Mouse (Mus musculus): ENCODE data around the gene Noxa1. TPM values are rescaled to one million over a fixed set of nuclear protein-coding genes. Genes with fewer than 3 reads are reported as not detected.

Gene Noxa1
- total RNA-seq, 4 experiments from 2014 or later = not detected

- peak in 1 of 2 experiments; percentile 26 for DNase-seq (ENCODE audit: low spot score in 2 of 2)
Observed at GRCm38 (mm10) chr2:25098005-25098615, 3.2 kb upstream of the Noxa1 start.

DNA sequence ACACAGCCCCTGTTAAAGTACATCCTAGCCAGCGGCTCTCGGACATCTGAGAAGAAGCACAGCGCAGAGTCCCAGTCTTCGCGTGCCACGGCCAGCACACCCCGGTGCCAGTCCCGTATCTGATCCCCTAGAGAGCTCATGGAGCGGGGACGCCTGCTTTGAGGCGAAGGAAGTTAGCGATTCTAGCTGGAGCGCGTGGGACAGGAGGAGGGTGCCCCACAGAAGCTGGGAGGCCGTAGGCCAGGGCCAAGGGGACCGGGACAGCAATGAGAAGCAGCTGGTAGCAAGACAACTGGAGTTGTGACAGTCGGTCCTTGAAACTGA lies 202 bp downstream of the Noxa1 start:
- no peak for DNase-seq (ENCODE audit: low spot score in 2 of 2)

DNA sequence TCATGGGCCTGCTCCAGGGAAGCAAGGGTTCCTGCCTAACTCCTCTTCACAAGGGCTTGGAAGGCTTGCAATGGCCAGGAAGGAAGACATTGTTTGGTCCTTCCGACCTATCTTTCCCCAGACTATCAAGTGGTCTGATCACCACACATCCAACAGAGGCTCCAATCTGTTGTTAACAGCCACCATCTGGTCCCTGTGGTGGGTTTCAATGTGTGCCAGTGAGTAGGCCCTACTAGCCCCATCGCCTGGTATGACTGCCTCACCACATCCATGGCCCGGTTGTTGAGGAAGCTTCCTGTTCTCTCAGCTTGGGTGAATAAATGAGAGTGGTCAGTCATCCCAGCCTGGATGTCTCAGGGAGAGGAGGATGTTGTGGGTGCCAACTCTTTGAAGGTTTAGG lies 6.3 kb downstream of the Noxa1 start:
- DNase-seq (ENCODE audit: low spot score in 2 of 2) = no peak

DNA sequence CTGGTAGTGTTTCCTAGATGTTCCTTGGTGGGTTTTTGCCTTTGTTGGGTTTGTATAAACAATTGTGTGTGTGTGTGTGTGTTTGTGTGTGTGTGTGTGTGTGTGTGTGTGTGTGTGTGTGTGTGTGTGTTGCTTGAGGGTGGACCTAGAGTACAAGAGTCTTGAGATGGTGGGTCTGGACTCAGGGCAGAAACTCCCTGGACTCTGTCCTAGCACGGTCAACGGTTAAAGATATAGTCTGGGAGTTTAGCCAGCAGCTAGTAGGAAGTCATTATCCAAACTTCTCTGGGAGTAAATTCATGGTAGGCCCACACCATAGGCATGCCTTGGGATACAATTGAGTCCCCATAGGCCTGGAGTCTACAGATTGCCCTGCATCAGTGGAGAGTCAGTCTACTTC lies 7.1 kb downstream of the Noxa1 start:
- no peak for DNase-seq (ENCODE audit: low spot score in 2 of 2)

DNA sequence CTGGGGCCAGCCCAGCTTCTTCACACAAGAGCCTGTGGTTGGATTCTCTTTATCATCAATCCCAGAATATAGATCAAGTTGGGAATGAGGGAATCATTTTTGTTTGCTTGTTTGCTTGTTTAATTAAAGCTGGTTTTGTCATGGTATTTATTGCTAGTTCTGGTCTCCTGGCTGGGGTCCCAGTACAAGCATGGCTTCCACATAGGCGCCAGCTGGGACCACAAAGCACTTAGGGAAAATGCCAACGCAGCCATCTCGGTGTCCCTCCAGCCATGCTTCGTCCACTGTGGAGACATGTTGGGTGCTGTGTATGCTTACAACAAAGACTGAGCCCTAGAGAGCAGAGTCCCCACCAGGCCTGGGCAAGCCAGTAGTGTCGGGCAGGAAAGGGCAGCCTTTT lies 9.4 kb downstream of the Noxa1 start:
- DNase-seq (ENCODE audit: low spot score in 2 of 2) = no peak

- no peak for DNase-seq (ENCODE audit: low spot score in 2 of 2)
Observed at GRCm38 (mm10) chr2:25083697-25084096, 11.3 kb downstream of the Noxa1 start.

- DNase-seq (ENCODE audit: low spot score in 2 of 2) = no peak
Observed at GRCm38 (mm10) chr2:25080076-25080475, 14.9 kb downstream of the Noxa1 start, which contains the start of gene Entpd8. TSS of gene Entpd8 (plus strand) at chr2:25080304.

- no peak for DNase-seq (ENCODE audit: low spot score in 2 of 2)
Observed at GRCm38 (mm10) chr2:25078967-25079366, 16.0 kb downstream of the Noxa1 start.

- DNase-seq (ENCODE audit: low spot score in 2 of 2) = no peak
Observed at GRCm38 (mm10) chr2:25075506-25075905, 19.4 kb downstream of the Noxa1 start.

- no peak for DNase-seq (ENCODE audit: low spot score in 2 of 2)
Observed at GRCm38 (mm10) chr2:25072398-25072797, 22.6 kb downstream of the Noxa1 start.

DNA sequence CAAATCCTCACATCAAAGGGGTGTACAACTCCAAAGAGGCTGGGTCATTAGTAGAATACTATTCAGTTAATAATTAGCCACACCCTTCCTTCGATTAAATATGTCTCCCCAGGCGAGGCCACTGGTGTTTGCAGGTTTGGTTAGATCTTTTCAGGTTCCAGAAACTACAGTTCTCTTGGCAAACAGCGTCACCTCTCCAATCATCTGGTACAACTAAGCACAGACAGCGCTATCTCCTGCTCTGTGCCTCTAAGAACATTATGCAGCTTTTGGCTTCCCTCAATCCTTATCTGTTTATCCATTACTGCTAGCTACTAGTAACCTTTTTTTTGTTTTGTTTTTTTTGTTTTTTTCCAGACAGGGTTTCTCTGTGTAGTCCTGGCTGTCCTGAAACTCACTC lies 25.4 kb downstream of the Noxa1 start:
- no peak for DNase-seq (ENCODE audit: low spot score in 2 of 2)

GRCm38 (mm10) chr2:25066552-25066951 lies 28.4 kb downstream of the Noxa1 start:
- no peak for DNase-seq (ENCODE audit: low spot score in 2 of 2)

DNA sequence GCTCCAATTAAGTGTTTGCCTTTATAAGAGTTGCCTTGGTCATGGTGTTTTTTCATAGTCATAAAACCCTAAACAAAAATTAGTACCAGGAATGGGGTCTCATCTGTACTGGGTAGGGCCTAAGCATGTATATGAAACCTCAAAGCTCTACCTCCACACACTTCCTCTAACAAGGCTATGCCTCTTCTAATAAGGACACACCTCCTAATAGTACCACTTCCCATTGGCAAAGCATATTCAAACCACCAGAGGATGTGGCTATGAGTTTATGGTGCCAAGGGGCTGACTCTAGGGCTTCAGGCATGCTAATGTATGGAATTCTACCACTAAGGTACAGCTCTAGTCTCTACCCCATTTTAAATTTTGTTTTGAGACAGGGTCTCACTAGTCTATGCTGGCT lies 29.4 kb downstream of the Noxa1 start:
- no peak for DNase-seq (ENCODE audit: low spot score in 2 of 2)

- DNase-seq (ENCODE audit: low spot score in 2 of 2) = no peak
Observed at GRCm38 (mm10) chr2:25064285-25064684, 30.7 kb downstream of the Noxa1 start.

DNA sequence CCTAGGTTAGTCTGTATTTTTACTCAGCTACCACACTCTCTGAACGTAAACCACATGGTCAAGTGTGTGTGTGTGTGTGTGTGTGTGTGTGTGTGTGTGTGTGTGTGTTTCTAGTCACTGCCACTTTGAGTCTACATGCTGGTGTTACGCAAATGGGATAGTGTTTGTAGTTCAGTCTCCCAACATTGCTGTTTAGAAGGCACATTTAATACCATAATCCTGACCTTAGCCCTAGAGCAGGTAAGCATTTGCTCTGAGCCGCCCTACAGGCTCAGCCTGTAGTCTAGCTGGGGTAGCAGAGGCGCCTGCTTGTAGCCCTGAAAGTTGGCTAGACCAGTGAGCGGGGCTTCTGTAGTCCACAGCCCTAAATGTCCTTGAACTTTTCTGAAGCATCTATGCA lies 31.4 kb downstream of the Noxa1 start:
- no peak for DNase-seq (ENCODE audit: low spot score in 2 of 2)

- DNase-seq (ENCODE audit: low spot score in 2 of 2) = no peak
Observed at GRCm38 (mm10) chr2:25058926-25059325, 36.0 kb downstream of the Noxa1 start.

DNA sequence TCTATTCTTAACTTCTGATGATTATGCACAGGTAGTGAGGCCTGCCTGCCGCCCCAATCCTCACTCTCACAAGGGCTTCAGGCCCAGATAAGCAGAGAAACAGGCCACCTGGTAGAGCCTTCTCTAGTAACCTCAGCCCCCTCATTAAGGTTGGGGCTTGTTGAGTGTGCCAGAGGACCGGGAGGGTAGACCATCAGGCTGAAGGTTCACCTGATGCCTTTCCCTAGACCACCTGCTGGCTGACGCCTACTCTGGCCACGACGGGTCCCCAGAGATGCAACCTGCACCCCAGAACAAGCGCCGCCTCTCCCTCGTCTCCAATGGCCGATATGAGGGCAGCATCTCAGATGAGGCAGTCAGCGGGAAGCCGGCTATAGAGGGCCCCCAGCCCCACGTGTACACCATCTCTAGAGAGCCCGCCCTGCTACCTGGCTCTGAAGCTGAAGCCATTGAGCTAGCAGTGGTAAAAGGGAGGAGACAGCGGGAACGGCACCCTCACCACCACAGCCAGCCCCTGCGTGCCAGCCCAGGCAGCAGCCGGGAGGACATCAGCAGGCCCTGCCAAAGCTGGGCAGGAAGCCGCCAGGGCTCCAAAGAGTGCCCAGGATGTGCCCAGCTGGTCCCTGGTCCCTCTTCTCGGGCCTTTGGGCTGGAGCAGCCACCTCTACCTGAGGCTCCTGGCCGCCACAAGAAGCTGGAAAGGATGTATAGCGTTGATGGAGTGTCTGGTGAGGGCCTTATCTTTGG lies 39.4 kb downstream of the Noxa1 start:
- DNase-seq (ENCODE audit: low spot score in 2 of 2) = peak in 1 of 2 experiments; percentile 30

DNA sequence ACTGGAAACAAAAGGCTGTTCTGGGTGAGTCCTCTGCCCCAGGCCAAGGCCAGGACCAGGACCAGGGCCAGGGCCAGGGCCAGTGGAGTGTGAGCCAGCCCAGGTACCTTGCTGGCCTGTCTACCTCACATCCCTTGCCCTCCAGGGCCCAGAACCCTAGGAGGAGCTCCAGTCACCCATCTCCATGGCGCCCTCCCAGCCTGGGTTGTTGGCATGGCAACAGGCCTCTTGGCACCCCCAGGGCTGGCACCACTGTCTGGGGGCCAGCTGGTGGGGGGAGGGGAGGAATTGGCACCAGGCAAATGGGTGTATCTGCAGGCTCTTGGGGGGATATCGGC lies 39.9 kb downstream of the Noxa1 start:
- peak; percentile 83 to 89 for DNase-seq (ENCODE audit: low spot score in 2 of 2)

- peak; percentile 81 to 89 for DNase-seq (ENCODE audit: low spot score in 2 of 2)
Observed at GRCm38 (mm10) chr2:25054221-25055067, 40.5 kb downstream of the Noxa1 start, which contains the start of gene Nsmf. TSS of gene Nsmf (plus strand) at chr2:25054355.

GRCm38 (mm10) chr2:25053101-25053500 lies 41.8 kb downstream of the Noxa1 start:
- no peak for DNase-seq (ENCODE audit: low spot score in 2 of 2)

- DNase-seq (ENCODE audit: low spot score in 2 of 2) = no peak
Observed at GRCm38 (mm10) chr2:25051450-25051849, 43.5 kb downstream of the Noxa1 start.

DNA sequence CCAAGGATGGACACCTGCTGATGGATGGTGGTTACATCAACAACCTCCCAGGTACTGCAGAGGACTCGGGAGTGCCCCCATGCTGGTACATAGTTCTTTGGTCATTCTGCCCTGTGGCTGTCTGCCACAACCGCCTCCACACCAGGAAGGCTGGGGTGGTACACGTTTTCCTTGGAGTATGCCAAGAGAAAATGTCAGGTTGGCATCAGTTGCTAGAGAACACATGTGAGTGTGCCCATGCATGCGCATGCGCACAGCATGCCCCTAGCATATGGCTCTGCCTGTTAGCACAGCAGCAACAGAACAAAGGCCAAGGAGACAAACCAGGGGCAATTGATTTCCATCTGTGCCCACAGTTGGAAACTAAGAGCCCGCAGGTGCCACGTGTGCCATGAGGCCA lies 44.0 kb downstream of the Noxa1 start:
- DNase-seq (ENCODE audit: low spot score in 2 of 2) = peak; percentile 73 to 74

All from layer of hippocampus, adult 8-10 months (tissue).